Mouse (Mus musculus): Measurements from ENCODE around the gene Ltn1. TPM values are rescaled to one million over a fixed set of nuclear protein-coding genes. Genes with fewer than 3 reads are reported as not detected.

Ltn1 gene
- 25.6 and 31.2 TPM in 2 replicates for total RNA-seq (2014; fragmentation: Nextera tagmentation)
- total RNA-seq (2017): 28.5 and 28.6 TPM in 2 replicates

GRCm38 (mm10) chr16:87432033-87432814 lies at the start of gene Ltn1:
Gene Ltn1, minus strand, starts transcription at chr16:87432612.
- ATAC-seq (replicated peaks; ENCODE audit: poor library complexity, severe bottlenecking): peak; percentile 97

DNA sequence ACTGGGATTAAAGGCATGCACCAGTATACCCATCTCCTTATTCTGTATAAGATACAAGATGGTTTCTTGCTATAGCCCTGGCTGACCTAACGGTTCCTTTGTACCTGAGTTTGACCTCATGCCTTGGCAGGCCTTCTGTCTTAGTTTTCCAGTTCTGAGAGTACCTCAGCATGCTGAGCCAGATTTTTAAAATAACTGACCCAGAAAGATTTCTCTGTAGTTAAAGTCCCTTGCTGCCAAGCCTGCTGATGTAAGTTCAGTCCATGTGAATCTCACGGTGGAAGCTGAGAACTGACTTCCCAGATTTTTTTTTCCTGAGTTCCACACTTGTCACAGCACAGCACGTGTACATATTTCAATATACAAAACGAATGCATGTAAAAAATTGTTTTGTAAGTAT lies 38.2 kb upstream of the Ltn1 start:
- ATAC-seq (replicated peaks; ENCODE audit: poor library complexity, severe bottlenecking): no peak

- ATAC-seq (replicated peaks; ENCODE audit: poor library complexity, severe bottlenecking): no peak
Observed at GRCm38 (mm10) chr16:87458752-87459151, 26.3 kb upstream of the Ltn1 start.

DNA sequence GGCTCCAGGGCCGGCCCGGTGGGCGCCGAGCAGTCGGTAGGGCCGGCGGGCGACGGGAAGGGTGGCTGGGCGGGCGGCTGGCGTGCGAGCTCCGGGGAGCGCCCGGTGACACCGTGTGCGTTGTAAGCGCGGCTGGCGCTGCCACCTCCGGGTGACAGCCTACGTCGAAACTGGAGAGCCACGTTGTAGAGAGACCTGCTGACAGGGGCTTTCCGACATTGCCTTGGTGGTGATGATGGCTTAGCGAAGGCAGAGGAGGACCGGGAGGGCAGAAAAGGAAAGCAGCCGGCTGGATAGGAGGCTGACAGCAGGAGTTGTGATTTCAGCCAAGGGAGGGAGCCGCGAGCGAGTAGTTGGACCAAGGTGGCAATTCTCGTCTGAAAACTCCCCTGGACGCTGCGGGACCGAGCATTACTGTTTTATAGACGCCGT lies 22.8 kb upstream of the Ltn1 start:
- ATAC-seq (replicated peaks; ENCODE audit: poor library complexity, severe bottlenecking): peak; percentile 64

GRCm38 (mm10) chr16:87454419-87455179 lies 22.2 kb upstream of the Ltn1 start, which contains the start of gene Usp16:
Gene Usp16, plus strand, starts transcription at chr16:87454703.
- ATAC-seq (replicated peaks; ENCODE audit: poor library complexity, severe bottlenecking): peak; percentile 98

DNA sequence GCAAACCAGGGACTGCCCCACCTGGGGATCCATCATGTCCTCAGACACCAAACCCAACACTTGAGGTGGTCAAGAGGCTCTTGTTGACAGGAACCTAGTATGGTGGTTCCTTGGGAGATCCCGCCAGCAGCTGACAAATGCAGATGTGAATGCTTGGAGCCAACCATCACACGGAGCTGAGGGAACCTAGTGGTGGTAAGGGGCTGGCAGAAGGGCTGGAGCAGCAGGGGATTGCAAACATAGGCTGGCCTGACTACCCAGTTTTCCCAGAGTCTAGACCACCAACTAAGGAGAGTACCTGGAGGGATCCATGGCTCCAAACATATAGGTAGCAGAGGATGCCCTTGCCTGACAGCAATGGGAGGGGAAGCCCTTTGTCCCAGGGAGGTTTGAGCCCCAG lies 20.8 kb upstream of the Ltn1 start:
- no peak for ATAC-seq (replicated peaks; ENCODE audit: poor library complexity, severe bottlenecking)

DNA sequence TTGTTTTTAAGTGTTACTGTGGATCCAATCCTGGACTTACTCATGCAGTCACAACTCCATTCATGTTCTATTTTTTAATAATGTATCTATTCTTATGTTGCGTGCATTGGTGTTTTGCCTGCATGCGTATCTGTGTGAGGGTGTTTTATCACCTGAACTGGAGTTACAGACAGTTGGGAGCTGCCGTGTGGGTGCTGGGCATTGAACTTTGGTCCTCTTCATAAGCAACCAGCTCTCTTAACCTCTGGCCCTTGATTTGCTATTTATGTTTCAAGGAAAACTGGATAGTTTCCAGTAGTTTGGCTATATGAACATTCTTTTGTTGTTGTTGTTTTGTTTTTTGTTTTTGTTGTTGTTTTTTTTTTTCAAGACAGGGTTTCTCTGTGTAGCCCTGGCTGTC lies 13.1 kb upstream of the Ltn1 start:
- no peak for ATAC-seq (replicated peaks; ENCODE audit: poor library complexity, severe bottlenecking)

DNA sequence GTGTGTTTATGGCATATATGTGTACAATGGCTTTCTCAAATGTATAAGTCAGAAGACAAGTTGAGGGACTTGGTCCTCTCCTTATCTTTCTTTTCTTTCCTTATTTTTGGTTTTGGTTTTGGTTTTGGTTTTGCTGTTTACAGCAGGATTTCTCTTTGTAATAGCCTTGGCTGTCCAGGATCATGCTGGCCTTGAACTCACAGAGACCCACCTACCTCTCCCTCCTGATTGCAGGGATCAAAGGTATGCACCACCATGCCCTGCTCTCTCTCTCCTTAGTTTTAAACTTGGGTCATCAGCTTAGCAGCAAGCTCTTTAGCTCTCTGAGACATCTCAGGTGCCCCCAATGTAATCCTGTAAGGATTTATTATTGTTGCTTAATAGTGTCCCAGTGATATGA lies 12.7 kb upstream of the Ltn1 start:
- no peak for ATAC-seq (replicated peaks; ENCODE audit: poor library complexity, severe bottlenecking)

DNA sequence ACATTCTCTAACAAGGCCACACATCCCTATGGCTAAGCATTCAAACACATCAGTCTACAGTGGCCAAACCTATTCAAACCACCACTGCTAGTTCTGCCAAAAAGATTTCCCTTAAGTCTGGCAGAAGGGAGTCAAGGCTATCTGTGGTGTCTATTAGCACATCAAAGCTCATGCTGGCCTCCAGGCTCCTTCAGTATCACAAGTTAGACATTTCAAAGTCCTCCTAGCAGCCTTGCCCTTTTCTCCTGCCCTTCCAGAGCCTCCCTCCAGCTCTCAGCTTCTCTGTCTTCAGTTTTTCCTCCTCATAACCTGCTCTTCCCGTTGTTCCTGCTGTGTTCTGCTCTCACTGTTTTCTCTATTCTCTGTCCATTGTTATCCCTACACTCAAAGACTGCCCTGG lies 11.7 kb upstream of the Ltn1 start:
- no peak for ATAC-seq (replicated peaks; ENCODE audit: poor library complexity, severe bottlenecking)

GRCm38 (mm10) chr16:87443245-87443644 lies 10.8 kb upstream of the Ltn1 start:
- ATAC-seq (replicated peaks; ENCODE audit: poor library complexity, severe bottlenecking): no peak

GRCm38 (mm10) chr16:87442291-87442690 lies 9.9 kb upstream of the Ltn1 start:
- ATAC-seq (replicated peaks; ENCODE audit: poor library complexity, severe bottlenecking): no peak

- peak; percentile 50 for ATAC-seq (replicated peaks; ENCODE audit: poor library complexity, severe bottlenecking)
Observed at GRCm38 (mm10) chr16:87441089-87441488, 8.7 kb upstream of the Ltn1 start.

- peak; percentile 93 for ATAC-seq (replicated peaks; ENCODE audit: poor library complexity, severe bottlenecking)
Observed at GRCm38 (mm10) chr16:87440184-87440686, 7.8 kb upstream of the Ltn1 start, which contains the start of gene Rwdd2b. Gene Rwdd2b, minus strand, starts transcription at chr16:87440573.

DNA sequence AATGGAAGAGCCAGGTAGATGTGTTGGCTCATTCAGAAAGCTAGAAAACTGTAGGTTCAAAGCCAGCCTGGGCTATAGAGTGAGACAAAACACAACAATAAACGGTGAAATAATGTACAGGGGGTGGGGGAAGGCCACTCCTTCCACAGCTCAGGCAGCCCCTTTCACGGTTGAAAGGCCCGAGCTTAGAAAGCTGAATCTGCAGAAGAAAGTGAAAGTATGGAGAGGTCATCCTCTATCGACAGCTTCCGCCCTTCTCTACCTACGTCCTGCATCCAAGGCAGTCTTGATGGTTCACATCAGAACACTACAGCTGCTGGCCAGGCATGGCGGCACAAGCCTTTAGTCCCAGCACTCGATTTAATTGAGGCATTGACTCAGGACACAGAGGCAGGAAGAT lies 6.3 kb upstream of the Ltn1 start:
- no peak for ATAC-seq (replicated peaks; ENCODE audit: poor library complexity, severe bottlenecking)

DNA sequence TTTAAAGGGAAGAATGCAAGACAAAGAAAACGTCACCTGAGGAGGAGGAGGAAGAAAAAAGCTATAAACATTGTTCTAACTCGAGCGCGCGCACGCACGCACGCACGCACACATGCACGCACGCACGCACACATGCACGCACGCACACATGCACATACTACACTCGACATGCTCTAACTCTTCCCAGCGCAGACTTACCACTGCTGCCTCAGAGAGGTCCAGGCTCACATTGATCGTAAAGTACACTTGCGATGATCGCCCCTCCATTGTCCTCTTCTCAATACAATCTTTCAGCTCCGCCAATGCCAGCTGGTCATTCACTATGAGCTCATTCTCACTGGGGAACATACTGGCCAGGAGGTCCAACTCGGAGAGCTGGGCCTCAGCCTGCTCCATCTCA lies 4.7 kb upstream of the Ltn1 start:
- no peak for ATAC-seq (replicated peaks; ENCODE audit: poor library complexity, severe bottlenecking)

GRCm38 (mm10) chr16:87435411-87436205 lies 3.2 kb upstream of the Ltn1 start:
- ATAC-seq (replicated peaks; ENCODE audit: poor library complexity, severe bottlenecking): no peak

- no peak for ATAC-seq (replicated peaks; ENCODE audit: poor library complexity, severe bottlenecking)
Observed at GRCm38 (mm10) chr16:87434946-87435345, 2.5 kb upstream of the Ltn1 start.

DNA sequence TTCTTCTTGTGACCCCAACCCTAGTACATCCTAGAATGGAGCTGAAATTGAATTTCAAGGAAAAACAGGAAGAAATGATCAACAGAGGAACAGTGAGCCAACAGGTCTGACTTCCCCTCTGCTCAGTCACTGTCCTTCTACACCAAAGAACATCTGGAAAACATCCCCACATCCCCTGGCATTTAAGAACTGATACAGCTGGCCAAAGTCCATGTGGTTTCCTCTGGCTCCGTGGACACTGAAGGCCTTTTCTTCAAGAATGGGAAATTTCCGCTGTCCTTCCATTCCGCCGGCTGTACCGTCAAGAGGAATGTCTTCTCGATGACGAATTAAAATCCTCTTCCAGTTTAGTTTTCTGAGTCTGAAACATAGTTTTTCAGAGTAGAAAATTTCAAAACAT lies 1.9 kb upstream of the Ltn1 start:
- no peak for ATAC-seq (replicated peaks; ENCODE audit: poor library complexity, severe bottlenecking)

DNA sequence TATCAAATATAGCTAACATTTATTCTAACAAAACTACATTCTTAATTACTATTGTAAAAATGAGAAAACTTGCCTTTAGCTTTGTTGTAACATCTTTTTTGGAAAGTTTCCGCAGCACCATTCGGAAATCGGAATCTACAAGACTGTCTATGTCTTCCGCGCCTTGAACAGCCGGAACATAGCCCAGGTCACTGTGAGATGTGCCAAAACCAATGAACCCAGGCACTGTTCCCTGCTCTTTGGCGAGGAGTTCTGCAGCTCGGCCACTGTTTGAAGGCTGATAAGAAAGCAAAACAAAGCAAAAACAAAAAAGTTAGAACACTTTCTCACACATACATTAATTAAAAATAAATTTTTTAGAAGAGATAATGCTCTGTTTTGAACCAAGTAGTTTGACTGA lies 4.9 kb downstream of the Ltn1 start:
- ATAC-seq (replicated peaks; ENCODE audit: poor library complexity, severe bottlenecking): no peak

GRCm38 (mm10) chr16:87420662-87421061 lies 11.8 kb downstream of the Ltn1 start:
- ATAC-seq (replicated peaks; ENCODE audit: poor library complexity, severe bottlenecking): peak; percentile 88

Measured in granulocyte monocyte progenitor cell, adult 5-6 weeks (primary cell).